Mouse (Mus musculus) lung, embryonic 15.5 days (tissue): ENCODE data around the gene Fndc5. TPM values are rescaled to one million over a fixed set of nuclear protein-coding genes. Genes with fewer than 3 reads are reported as not detected.

Experiments used
- ATAC-seq: fragments of 200-750 bp; cut with Nextera tagmentation; 2 replicates; pipeline ENCODE4 v1.8.0; 2017; ENCODE audit warnings: moderate number of reproducible peaks, borderline replicate concordance; ENCODE audit not compliant: low FRiP score, low TSS enrichment; ENCODE audit errors: extremely low read depth
- H3K27ac ChIP-seq: fragments of 300-500 bp; sonication (generic); 2 replicates; pipeline ENCODE4 v1.5.1; 2015; ENCODE audit warnings: moderate library complexity, mild to moderate bottlenecking, inconsistent platforms
- H3K27me3 ChIP-seq: fragments of 300-500 bp; sonication (generic); 2 replicates; pipeline ENCODE4 v1.6.1; 2015; ENCODE audit warnings: inconsistent platforms
- H3K36me3 ChIP-seq: fragments of 300-500 bp; sonication (generic); 2 replicates; pipeline ENCODE4 v1.6.1; 2015; ENCODE audit warnings: inconsistent platforms
- H3K4me1 ChIP-seq: fragments of 300-500 bp; sonication (generic); 2 replicates; pipeline ENCODE4 v1.6.1; 2015; ENCODE audit warnings: inconsistent platforms
- H3K4me2 ChIP-seq: fragments of 300-500 bp; sonication (generic); 2 replicates; pipeline ENCODE4 v1.6.1; 2015; ENCODE audit warnings: inconsistent platforms, mild to moderate bottlenecking, moderate library complexity
- H3K4me3 ChIP-seq: fragments of 300-500 bp; sonication (generic); 2 replicates; pipeline ENCODE4 v1.5.1; 2015; ENCODE audit warnings: mild to moderate bottlenecking, inconsistent platforms
- H3K9ac ChIP-seq: fragments of 300-500 bp; sonication (generic); 2 replicates; pipeline ENCODE4 v1.6.1; 2015; ENCODE audit warnings: inconsistent platforms
- H3K9me3 ChIP-seq: fragments of 300-500 bp; sonication (generic); 2 replicates; pipeline ENCODE4 v1.6.1; 2016; ENCODE audit warnings: inconsistent platforms
- WGBS: fragments of 180-500 bp; shearing (Covaris S2); methylation state at CpG from one replicate; pipeline ENCODE4 v1.1.7; 2015; 5-methylcytosine and 5-hydroxymethylcytosine counted together
- polyA plus RNA-seq: library from polyadenylated mRNA; unstranded; fragments of >200 nt; fragmentation: Nextera tagmentation; extraction: Ambion mirVana; gene quantifications from 2 replicates; pipeline ENCODE4 v1.2.1, GENCODE M21; 2015

Fndc5 gene
- polyA plus RNA-seq, 1 experiment from 2014 or later = 3.7 TPM

GRCm38 (mm10) chr4:129158549-129158948 is 21.8 kb downstream of the Fndc5 start:
- Histone ChIP-seq H3K4me2 (no peak overlapping the region), H3K4me1 (0 out of 2 replicates have a peak, but pooled peaks cover 3% of the 10 kb centered on the region), H3K9ac (no peak overlapping the region), H3K27ac (no peak overlapping the region), H3K27me3 (no peaks in the 10 kb centered on the region), H3K9me3 (no peaks in the 10 kb centered on the region), H3K36me3 (peaks cover 27% of the 10 kb centered on the region), H3K4me3 (no peak overlapping the region)
- 53% methylated on average over 3 of the region's 3 CpGs for WGBS
- ATAC-seq = no peak

GRCm38 (mm10) chr4:129161076-129161475 is 24.3 kb downstream of the Fndc5 start:
- 92% methylated on average over 1 of the region's 1 CpGs for WGBS
- no peak overlapping the region for H3K9ac ChIP-seq
- no peak overlapping the region for H3K4me2 ChIP-seq
- H3K36me3 ChIP-seq = peaks cover 28% of the 10 kb centered on the region; the same call in 1 of the 2 replicates
- no peak overlapping the region for H3K4me3 ChIP-seq
- no peaks in the 10 kb centered on the region for H3K9me3 ChIP-seq
- H3K27me3 ChIP-seq = no peaks in the 10 kb centered on the region
- 0 out of 2 replicates have a peak, but pooled peaks cover 3% of the 10 kb centered on the region for H3K4me1 ChIP-seq
- H3K27ac ChIP-seq = no peak overlapping the region
- no peak for ATAC-seq

GRCm38 (mm10) chr4:129161581-129162255 is 24.9 kb downstream of the Fndc5 start:
- 76% methylated on average over 4 of the region's 4 CpGs for WGBS
- Histone ChIP-seq H3K4me3 (no peak overlapping the region), H3K36me3 (peaks cover 30% of the 10 kb centered on the region; the same call in 1 of the 2 replicates), H3K9ac (no peak overlapping the region), H3K9me3 (no peaks in the 10 kb centered on the region), H3K27me3 (no peaks in the 10 kb centered on the region), H3K4me1 (0 out of 2 replicates have a peak, but pooled peaks cover 3% of the 10 kb centered on the region), H3K4me2 (no peak overlapping the region), H3K27ac (no peak overlapping the region)
- ATAC-seq = no peak

- H3K9me3 ChIP-seq = no peaks in the 10 kb centered on the region
- H3K27ac ChIP-seq = no peak overlapping the region
- ATAC-seq = no peak
- no peaks in the 10 kb centered on the region for H3K27me3 ChIP-seq
- no peak overlapping the region for H3K4me3 ChIP-seq
- no peak overlapping the region for H3K4me2 ChIP-seq
- H3K9ac ChIP-seq = no peak overlapping the region
- H3K4me1 ChIP-seq = no peaks in the 10 kb centered on the region
- peaks cover 50% of the 10 kb centered on the region for H3K36me3 ChIP-seq
- WGBS = 69% methylated on average over 1 of the region's 1 CpGs
Observed at GRCm38 (mm10) chr4:129172529-129172928, 35.7 kb downstream of the Fndc5 start.

GRCm38 (mm10) chr4:129179560-129179959 is 42.8 kb downstream of the Fndc5 start:
- Histone ChIP-seq H3K9ac (no peak overlapping the region), H3K27me3 (no peaks in the 10 kb centered on the region), H3K4me2 (no peak overlapping the region), H3K9me3 (no peaks in the 10 kb centered on the region), H3K4me3 (no peak overlapping the region), H3K27ac (no peak overlapping the region), H3K36me3 (peaks cover 54% of the 10 kb centered on the region), H3K4me1 (no peaks in the 10 kb centered on the region)
- ATAC-seq = no peak
- 57% methylated on average over 1 of the region's 1 CpGs for WGBS

GRCm38 (mm10) chr4:129188041-129188659 is 51.4 kb downstream of the Fndc5 start:
- Histone ChIP-seq H3K4me1 (peaks cover 19% of the 10 kb centered on the region), H3K27me3 (no peaks in the 10 kb centered on the region), H3K4me2 (peak overlapping the region; percentile 75), H3K9me3 (no peaks in the 10 kb centered on the region), H3K4me3 (peak overlapping the region; percentile 92), H3K36me3 (0 out of 2 replicates have a peak, but pooled peaks cover under 1% of the 10 kb centered on the region), H3K27ac (no peak overlapping the region), H3K9ac (peak overlapping the region; percentile 82)
- no peak for ATAC-seq
- WGBS = 37% methylated on average over 5 of the region's 5 CpGs

GRCm38 (mm10) chr4:129188803-129189541 is 52.2 kb downstream of the Fndc5 start:
- peak overlapping the region; percentile 92 for H3K4me3 ChIP-seq
- H3K36me3 ChIP-seq = no peaks in the 10 kb centered on the region
- H3K9me3 ChIP-seq = no peaks in the 10 kb centered on the region
- ATAC-seq = no peak; the same call in 1 of the 2 replicates
- H3K9ac ChIP-seq = peak overlapping the region; percentile 82
- peak overlapping the region; percentile 75 for H3K4me2 ChIP-seq
- H3K27me3 ChIP-seq = no peaks in the 10 kb centered on the region
- WGBS = 0% methylated on average over 60 of the region's 74 CpGs
- peak overlapping the region; percentile 89 for H3K27ac ChIP-seq
- H3K4me1 ChIP-seq = peaks cover 19% of the 10 kb centered on the region

- Histone ChIP-seq H3K27ac (peak within 1 kb of the TSS; percentile 89), H3K4me3 (peak within 1 kb of the TSS; percentile 92), H3K9ac (peak within 1 kb of the TSS; percentile 82), H3K36me3 (no peaks in the 10 kb centered on the region), H3K9me3 (no peaks in the 10 kb centered on the region), H3K4me1 (peaks cover 19% of the 10 kb centered on the region), H3K4me2 (peak within 1 kb of the TSS; percentile 75), H3K27me3 (no peaks in the 10 kb centered on the region)
- ATAC-seq = peak; percentile 94
- under 1% methylated on average over 58 of the region's 58 CpGs for WGBS
Observed at GRCm38 (mm10) chr4:129189542-129190519, 53.0 kb downstream of the Fndc5 start, which contains the start of the genes S100pbp and Yars. S100pbp (minus strand) TSS chr4:129189727. Yars (plus strand) TSS chr4:129189760.

GRCm38 (mm10) chr4:129190538-129190937 is 53.7 kb downstream of the Fndc5 start:
- Histone ChIP-seq H3K36me3 (no peaks in the 10 kb centered on the region), H3K4me2 (peak overlapping the region; percentile 65), H3K4me1 (peaks cover 19% of the 10 kb centered on the region), H3K27me3 (no peaks in the 10 kb centered on the region), H3K4me3 (peak overlapping the region; percentile 92), H3K9ac (peak overlapping the region; percentile 75), H3K9me3 (no peaks in the 10 kb centered on the region), H3K27ac (peak overlapping the region; percentile 79; the same call in 1 of the 2 replicates)
- 4% methylated on average over 12 of the region's 12 CpGs for WGBS
- no peak for ATAC-seq

GRCm38 (mm10) chr4:129191691-129192090 is 54.9 kb downstream of the Fndc5 start:
- H3K27me3 ChIP-seq = no peaks in the 10 kb centered on the region
- WGBS = 71% methylated on average over 5 of the region's 5 CpGs
- no peak overlapping the region for H3K27ac ChIP-seq
- H3K4me3 ChIP-seq = no peak overlapping the region
- peaks cover 19% of the 10 kb centered on the region for H3K4me1 ChIP-seq
- no peak for ATAC-seq
- H3K36me3 ChIP-seq = peaks cover 3% of the 10 kb centered on the region
- 0 out of 2 replicates have a peak overlapping the region, but pooled peaks have one; percentile 65 for H3K4me2 ChIP-seq
- H3K9me3 ChIP-seq = no peaks in the 10 kb centered on the region
- no peak overlapping the region for H3K9ac ChIP-seq
